Mouse (Mus musculus) ES-E14 (cell line): ENCODE measurements around the gene Nod1. TPM values are rescaled to one million over a fixed set of nuclear protein-coding genes. Genes with fewer than 3 reads are reported as not detected.

ENCODE experiments used
- DNase-seq: peaks from one replicate; pipeline ENCODE4 v3.0.0-alpha.2; 2013; ENCODE audit warnings: low read depth, low spot score
- H3K27ac ChIP-seq: 2 replicates; pipeline ENCODE4 v1.5.1; 2012; ENCODE audit warnings: low read depth, mild to moderate bottlenecking, low read length, moderate library complexity, mixed read lengths; ENCODE audit not compliant: poor library complexity, insufficient read depth, severe bottlenecking
- H3K36me3 ChIP-seq: 2 replicates; pipeline ENCODE4 v1.6.1; 2012; ENCODE audit warnings: mild to moderate bottlenecking, low read length, moderate library complexity, mixed read lengths; ENCODE audit not compliant: control insufficient read depth, poor library complexity, insufficient read depth, severe bottlenecking
- H3K4me1 ChIP-seq, 2 experiments: fragments of 150-350 bp in 1 of 2; sonication (generic) in 1 of 2; 2 replicates each; pipeline ENCODE4 v1.6.1; 2012; ENCODE audit warnings: low read length in 2 of 2, mild to moderate bottlenecking in 1 of 2, mixed read lengths in 1 of 2; ENCODE audit not compliant: control insufficient read depth in 2 of 2, insufficient read depth in 2 of 2, poor library complexity in 1 of 2
- H3K4me3 ChIP-seq, 2 experiments: fragments of 150-350 bp in 1 of 2; sonication (generic) in 1 of 2; 2 replicates each; pipeline ENCODE4 v1.5.1; 2012; ENCODE audit warnings: low read length in 2 of 2, low read depth in 1 of 2, mild to moderate bottlenecking in 1 of 2, mixed read lengths in 1 of 2; ENCODE audit not compliant: insufficient read depth in 1 of 2, poor library complexity in 1 of 2, severe bottlenecking in 1 of 2
- H3K9ac ChIP-seq: 2 replicates; pipeline ENCODE4 v1.6.1; 2012; ENCODE audit warnings: low read depth, mild to moderate bottlenecking, low read length, mixed read lengths; ENCODE audit not compliant: poor library complexity, insufficient read depth, severe bottlenecking
- H3K9me3 ChIP-seq: fragments of 150-350 bp; sonication (generic); 2 replicates; pipeline ENCODE4 v1.6.1; 2012; ENCODE audit warnings: low read depth, mild to moderate bottlenecking, low read length; ENCODE audit not compliant: control insufficient read depth, insufficient read depth
- CHD2 ChIP-seq: IDR thresholded peaks from 2 replicates; pipeline ENCODE4 v1.6.1; 2014; ENCODE audit warnings: mild to moderate bottlenecking, low read depth, low read length, inconsistent platforms
- HCFC1 ChIP-seq: IDR thresholded peaks from 2 replicates; pipeline ENCODE4 v1.6.1; 2012; ENCODE audit warnings: low read length, inconsistent platforms, borderline replicate concordance; ENCODE audit not compliant: insufficient read depth
- MAFK ChIP-seq: IDR thresholded peaks from 2 replicates; pipeline ENCODE4 v1.6.1; 2014; ENCODE audit warnings: mild to moderate bottlenecking, low read depth, low read length, inconsistent platforms; ENCODE audit not compliant: insufficient read depth
- ZC3H11A ChIP-seq: IDR thresholded peaks from 2 replicates; pipeline ENCODE4 v1.6.1; 2012; ENCODE audit warnings: low read depth, mild to moderate bottlenecking, inconsistent platforms, low read length, borderline replicate concordance
- ZNF384 ChIP-seq: IDR thresholded peaks from 2 replicates; pipeline ENCODE4 v1.6.1; 2012; ENCODE audit warnings: low read depth, low read length, inconsistent platforms
- in situ Hi-C, 2 experiments: fragments of 600-800 bp; cut with MboI; formaldehyde crosslinking; loops; one replicate each; pipeline ENCODE4 v1.15.1; 2025; ENCODE audit warnings: low sequenced_read_pairs in 2 of 2, inconsistent platforms in 1 of 2; ENCODE audit not compliant: unreplicated experiment in 2 of 2
- total RNA-seq: library from RNA; depleted of rRNA; stranded (reverse); fragments of 300-350 nt; gene quantifications from 2 replicates; pipeline ENCODE4 v1.2.3, GENCODE M21; 2012

Gene Nod1
- total RNA-seq, 1 experiment, result 1.3 TPM

GRCm38 (mm10) chr6:54969801-54970200 lies 2.6 kb downstream of the Nod1 start:
- Histone ChIP-seq H3K4me1 (peaks cover 0 to 6% of the 10 kb centered on the region in 2 experiments; a peak in 2 of 4 replicates), H3K9ac (no peak overlapping the region), H3K36me3 (no peaks in the 10 kb centered on the region), H3K27ac (no peak overlapping the region), H3K4me3 (no peak overlapping the region), H3K9me3 (no peaks in the 10 kb centered on the region)
- DNase-seq, result no peak
- in situ Hi-C loops, result no loop called here
- no peak for TF ChIP-seq MAFK
- TF ChIP-seq ZNF384, result no peak
- no peak for TF ChIP-seq ZC3H11A
- TF ChIP-seq HCFC1, result no peak
- no peak for TF ChIP-seq CHD2

GRCm38 (mm10) chr6:54967591-54967990 lies 4.8 kb downstream of the Nod1 start:
- Histone ChIP-seq H3K9me3 (no peaks in the 10 kb centered on the region), H3K4me1 (peaks cover 1 to 6% of the 10 kb centered on the region in 2 experiments; a peak in 1 of 4 replicates), H3K9ac (no peak overlapping the region), H3K36me3 (no peaks in the 10 kb centered on the region), H3K4me3 (no peak overlapping the region), H3K27ac (no peak overlapping the region)
- in situ Hi-C loops, result no loop called here
- TF ChIP-seq HCFC1 (no peak), ZNF384 (no peak), MAFK (no peak)
- DNase-seq, result no peak

- DNase-seq, result no peak
- H3K36me3 ChIP-seq, result no peaks in the 10 kb centered on the region
- no peaks in the 10 kb centered on the region for H3K9me3 ChIP-seq
- in situ Hi-C loops, result no loop called here
- no peak overlapping the region for H3K4me3 ChIP-seq
- no peak overlapping the region for H3K9ac ChIP-seq
- peaks cover 1 to 6% of the 10 kb centered on the region in 2 experiments; a peak in 1 of 4 replicates for H3K4me1 ChIP-seq
- TF ChIP-seq ZC3H11A, result no peak
- TF ChIP-seq CHD2, result no peak
- no peak for TF ChIP-seq MAFK
- no peak for TF ChIP-seq HCFC1
- no peak for TF ChIP-seq ZNF384
- no peak overlapping the region for H3K27ac ChIP-seq
Measured at GRCm38 (mm10) chr6:54965234-54965633, 7.2 kb downstream of the Nod1 start.

GRCm38 (mm10) chr6:54964755-54965154 lies 7.7 kb downstream of the Nod1 start:
- no peaks in the 10 kb centered on the region for H3K36me3 ChIP-seq
- no peaks in the 10 kb centered on the region for H3K9me3 ChIP-seq
- no peak overlapping the region for H3K4me3 ChIP-seq
- peaks cover 1 to 6% of the 10 kb centered on the region in 2 experiments; a peak in 1 of 4 replicates for H3K4me1 ChIP-seq
- no peak for TF ChIP-seq MAFK
- TF ChIP-seq CHD2, result no peak
- TF ChIP-seq ZNF384, result no peak
- no peak for TF ChIP-seq ZC3H11A
- TF ChIP-seq HCFC1, result no peak
- no peak overlapping the region for H3K27ac ChIP-seq
- DNase-seq, result no peak
- in situ Hi-C loops, result no loop called here
- no peak overlapping the region for H3K9ac ChIP-seq

GRCm38 (mm10) chr6:54963599-54963998 lies 8.8 kb downstream of the Nod1 start:
- H3K4me3 ChIP-seq, result no peak overlapping the region
- DNase-seq, result no peak
- in situ Hi-C loops, result no loop called here
- no peak overlapping the region for H3K9ac ChIP-seq
- no peaks in the 10 kb centered on the region for H3K36me3 ChIP-seq
- H3K9me3 ChIP-seq, result no peaks in the 10 kb centered on the region
- no peak for TF ChIP-seq CHD2
- no peak for TF ChIP-seq ZC3H11A
- TF ChIP-seq HCFC1, result no peak
- no peak for TF ChIP-seq MAFK
- TF ChIP-seq ZNF384, result no peak
- H3K27ac ChIP-seq, result no peak overlapping the region
- H3K4me1 ChIP-seq, result peaks cover 1 to 6% of the 10 kb centered on the region in 2 experiments; a peak in 1 of 4 replicates
